Mouse (Mus musculus) ES-E14 (cell line): ENCODE results near the gene Zmym4.

Source experiments
- CHD2 ChIP-seq: IDR thresholded peaks from 2 replicates; pipeline ENCODE4 v1.6.1; 2014; ENCODE audit warnings: mild to moderate bottlenecking, low read depth, low read length, inconsistent platforms
- HCFC1 ChIP-seq: IDR thresholded peaks from 2 replicates; pipeline ENCODE4 v1.6.1; 2012; ENCODE audit warnings: low read length, inconsistent platforms, borderline replicate concordance; ENCODE audit not compliant: insufficient read depth
- MAFK ChIP-seq: IDR thresholded peaks from 2 replicates; pipeline ENCODE4 v1.6.1; 2014; ENCODE audit warnings: mild to moderate bottlenecking, low read depth, low read length, inconsistent platforms; ENCODE audit not compliant: insufficient read depth
- ZC3H11A ChIP-seq: IDR thresholded peaks from 2 replicates; pipeline ENCODE4 v1.6.1; 2012; ENCODE audit warnings: low read depth, mild to moderate bottlenecking, inconsistent platforms, low read length, borderline replicate concordance
- ZNF384 ChIP-seq: IDR thresholded peaks from 2 replicates; pipeline ENCODE4 v1.6.1; 2012; ENCODE audit warnings: low read depth, low read length, inconsistent platforms

GRCm38 (mm10) chr4:126813212-126813611 lies 154.7 kb downstream of the Zmym4 start:
- TF ChIP-seq ZNF384 (no peak), ZC3H11A (no peak), MAFK (no peak), HCFC1 (no peak), CHD2 (no peak)
